Mouse (Mus musculus) bone marrow, adult 2 months (tissue): Measurements from ENCODE around the gene Gm11985.

Experiments
- CTCF ChIP-seq: fragments of 200-500 bp; IDR thresholded peaks from 2 replicates; pipeline ENCODE4 v1.5.1; 2011; ENCODE audit warnings: low read length, control low read depth; ENCODE audit not compliant: control insufficient read depth, insufficient read depth
- POLR2A ChIP-seq: fragments of 200-500 bp; IDR thresholded peaks from 2 replicates; pipeline ENCODE4 v1.6.1; 2011; ENCODE audit warnings: low read depth, mild to moderate bottlenecking, control low read depth, low read length, borderline replicate concordance; ENCODE audit not compliant: control insufficient read depth

GRCm38 (mm10) chr11:7135763-7136162 lies 52.6 kb downstream of the Gm11985 start:
- TF ChIP-seq POLR2A (no peak), CTCF (no peak)
